Mouse (Mus musculus) regulatory T cell (primary cell): Measurements from ENCODE around the gene Cysltr2.

Source experiments
- in situ Hi-C: fragments of 300-600 bp; cut with MboI, MseI; formaldehyde crosslinking; loops from one replicate; pipeline ENCODE4 v1.15.1; 2025; ENCODE audit warnings: high pct_unique_total_duplicates

Gene Cysltr2

GRCm38 (mm10) chr14:72986044-72986443 is 62.9 kb downstream of the Cysltr2 start:
- in situ Hi-C loops: loop anchor here (10.0 kb wide), 1 partner anchor 301 kb away; no protein-coding TSS in a partner anchor

DNA sequence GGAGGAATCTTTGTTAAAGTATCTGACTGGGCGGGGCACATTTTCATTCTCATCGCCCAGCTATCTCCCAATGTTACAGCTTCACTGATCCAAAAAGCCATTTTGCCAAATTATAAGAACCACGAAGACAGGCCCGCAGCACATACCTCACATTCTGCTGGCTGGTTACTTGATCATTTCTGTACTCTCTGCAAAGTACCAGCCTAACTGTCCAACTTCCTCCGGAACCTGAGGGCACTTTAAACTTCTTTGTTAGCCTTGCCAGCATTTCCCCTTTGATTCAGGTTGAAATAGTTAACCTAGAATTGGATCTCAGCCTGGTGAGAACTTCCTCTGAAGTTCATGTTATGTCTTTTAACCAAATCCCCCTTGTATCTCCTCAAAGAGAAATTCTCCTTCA is 63.8 kb downstream of the Cysltr2 start:
- in situ Hi-C loops: loop anchor here (10.0 kb wide), 1 partner anchor 300 kb away; no protein-coding TSS in a partner anchor

DNA sequence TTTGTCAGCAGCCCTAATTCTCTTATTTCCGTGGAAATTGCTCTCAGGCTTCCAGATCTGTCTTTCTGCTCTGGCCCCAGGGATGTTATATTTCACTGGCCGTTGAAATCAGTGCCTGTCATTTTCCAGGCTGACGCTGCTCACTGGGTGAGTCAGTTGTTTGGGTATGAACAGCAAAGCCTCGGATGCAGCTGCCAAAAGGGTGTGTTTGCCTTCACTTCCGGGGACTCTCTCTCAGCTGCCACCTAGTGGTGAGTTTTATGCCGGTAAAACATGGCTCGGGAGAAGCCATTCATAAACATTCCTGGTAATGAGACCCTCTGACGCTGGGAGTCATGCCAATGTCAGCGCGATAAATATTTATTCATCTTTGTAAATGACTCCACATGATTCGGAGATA is 65.5 kb downstream of the Cysltr2 start:
- in situ Hi-C loops: loop anchor here (10.0 kb wide), 1 partner anchor 299 kb away; no protein-coding TSS in a partner anchor

DNA sequence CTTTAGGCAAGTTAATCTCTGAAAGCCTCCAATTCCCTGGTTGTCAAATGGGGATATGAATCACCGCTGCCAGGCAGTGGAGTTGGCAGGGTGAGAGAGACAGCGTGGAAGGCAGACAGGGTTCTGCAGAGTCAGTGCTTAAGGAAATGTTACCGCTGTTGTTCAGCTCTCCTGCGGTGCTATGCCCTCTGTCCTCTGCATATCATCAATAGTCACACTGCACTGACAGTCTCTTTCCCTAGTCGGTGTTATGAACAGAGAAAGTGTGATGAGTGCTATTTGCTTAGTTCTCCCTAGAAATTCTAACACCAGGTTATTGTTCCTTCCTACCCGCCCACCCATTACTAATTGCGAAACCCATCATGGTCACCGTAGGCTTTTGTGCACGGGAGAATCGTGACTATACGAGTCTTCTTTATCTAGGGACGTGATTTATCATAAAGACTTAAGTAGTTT is 65.9 kb downstream of the Cysltr2 start:
- in situ Hi-C loops: loop anchor here (10.0 kb wide), 1 partner anchor 298 kb away; no protein-coding TSS in a partner anchor

DNA sequence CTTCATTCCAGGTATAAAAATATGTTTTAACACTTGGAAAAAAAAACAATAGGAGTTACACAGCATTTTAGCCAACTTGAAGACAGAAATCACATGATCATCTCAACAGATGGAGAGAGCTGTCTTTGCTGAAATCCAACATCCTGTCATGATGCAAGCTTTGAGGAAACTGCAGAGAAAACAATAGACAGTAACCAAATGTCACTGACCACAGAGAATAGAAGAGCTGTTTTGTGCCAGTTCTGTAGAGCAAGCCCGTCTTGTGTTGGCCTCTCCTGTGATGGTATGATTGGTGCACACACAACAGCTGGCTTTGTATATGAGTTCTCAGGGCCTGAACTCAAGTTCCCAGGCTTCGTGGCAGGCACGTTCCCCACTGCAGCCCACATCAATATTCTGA is 68.2 kb downstream of the Cysltr2 start:
- in situ Hi-C loops: loop anchor here (10.0 kb wide), 1 partner anchor 296 kb away; no protein-coding TSS in a partner anchor

- in situ Hi-C loops: loop anchor here (10.0 kb wide), 1 partner anchor 295 kb away; no protein-coding TSS in a partner anchor
Measured at GRCm38 (mm10) chr14:72980106-72980505, 68.8 kb downstream of the Cysltr2 start.

- in situ Hi-C loops: loop anchor here (5.0 kb wide), 1 partner anchor 44 kb away; no protein-coding TSS in a partner anchor
Measured at GRCm38 (mm10) chr14:72976111-72976510, 72.8 kb downstream of the Cysltr2 start.
